Mouse (Mus musculus) E14TG2a.4 (cell line): ENCODE measurements around the gene Rmnd5b.

ENCODE experiments used
- CTCF ChIP-seq: conservative IDR thresholded peaks from 2 replicates; pipeline ENCODE4 v1.5.1; 2014; ENCODE audit warnings: low read length
- NANOG ChIP-seq: IDR thresholded peaks from 2 replicates; pipeline ENCODE4 v1.6.1; 2014; ENCODE audit warnings: borderline replicate concordance, low read length, mixed read lengths

GRCm38 (mm10) chr11:51633721-51634120, 2.0 kb downstream of the Rmnd5b start:
- TF ChIP-seq CTCF (no peak), NANOG (no peak; the same call in 1 of the 2 replicates)
